Mouse (Mus musculus) spleen, postnatal 36 days (tissue): ENCODE results near the gene Tox2.

Source experiments
- DNase-seq, 2 experiments: peaks; one replicate each; pipeline ENCODE4 v3.0.0; 2022; ENCODE audit warnings: low spot score in 2 of 2, mixed read lengths in 1 of 2

Tox2 gene

GRCm38 (mm10) chr2:163362940-163363921 is 160.3 kb downstream of the Tox2 start:
- DNase-seq: no peak

GRCm38 (mm10) chr2:163364785-163365541 is 162.0 kb downstream of the Tox2 start:
- DNase-seq: no peak

GRCm38 (mm10) chr2:163370175-163370574 is 167.2 kb downstream of the Tox2 start:
- no peak for DNase-seq

GRCm38 (mm10) chr2:163372627-163373026 is 169.7 kb downstream of the Tox2 start:
- no peak for DNase-seq
